Mouse (Mus musculus) spleen, postnatal 4 days (tissue): ENCODE data around the gene Tprgl.

ENCODE experiments used
- DNase-seq, 2 experiments: peaks; one replicate each; pipeline ENCODE4 v3.0.0; 2022; ENCODE audit warnings: low spot score in 2 of 2

The Tprgl gene

DNA sequence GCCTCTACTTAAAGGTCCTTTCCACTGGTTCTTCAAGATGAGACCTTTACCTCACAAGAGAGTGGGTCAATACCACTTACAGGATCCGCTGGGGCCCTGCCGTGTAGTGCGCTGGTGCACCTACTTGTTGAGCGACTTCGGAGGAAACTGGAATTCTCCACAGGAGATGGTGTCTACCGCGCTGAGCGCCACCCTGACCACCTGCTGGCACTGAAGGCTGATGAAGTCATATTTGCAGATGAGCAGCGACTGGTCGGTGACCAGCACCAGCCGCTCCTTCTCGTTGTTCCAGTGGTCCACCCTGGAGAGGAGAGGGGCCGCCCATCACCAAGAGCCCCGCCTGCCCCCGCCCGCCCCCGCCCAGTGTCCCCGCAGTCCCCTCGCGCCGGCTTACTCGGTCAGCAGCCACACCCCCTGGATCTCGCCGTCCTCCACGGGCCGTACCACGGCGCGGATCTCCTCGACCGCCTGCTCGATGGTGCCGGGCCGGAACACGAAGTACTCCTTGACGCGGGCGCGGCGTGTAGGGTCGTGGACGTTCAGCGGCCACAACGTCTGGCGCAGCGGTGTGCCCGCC, 417 bp downstream of the Tprgl start:
- DNase-seq: no peak

DNA sequence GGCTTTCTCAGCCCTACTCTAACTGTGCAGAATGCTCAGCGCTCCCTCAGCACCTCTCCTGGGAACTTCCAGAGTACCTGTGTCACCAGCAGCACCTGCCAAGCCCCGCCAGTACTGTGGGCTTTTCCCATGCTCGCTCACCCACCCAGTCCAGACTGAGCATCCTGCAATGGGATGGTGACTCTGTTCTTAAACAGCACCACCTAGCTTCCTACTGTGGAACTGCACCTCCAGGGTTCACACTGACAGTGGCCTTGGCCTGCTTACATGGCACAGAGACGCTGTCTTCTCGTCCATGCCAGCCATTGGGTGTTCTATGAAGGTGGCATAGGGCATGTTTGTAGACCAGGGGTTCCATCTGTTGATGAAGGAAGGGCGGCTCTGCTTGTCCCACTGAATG, 1.5 kb downstream of the Tprgl start:
- DNase-seq: peak; percentile 91 to 97

DNA sequence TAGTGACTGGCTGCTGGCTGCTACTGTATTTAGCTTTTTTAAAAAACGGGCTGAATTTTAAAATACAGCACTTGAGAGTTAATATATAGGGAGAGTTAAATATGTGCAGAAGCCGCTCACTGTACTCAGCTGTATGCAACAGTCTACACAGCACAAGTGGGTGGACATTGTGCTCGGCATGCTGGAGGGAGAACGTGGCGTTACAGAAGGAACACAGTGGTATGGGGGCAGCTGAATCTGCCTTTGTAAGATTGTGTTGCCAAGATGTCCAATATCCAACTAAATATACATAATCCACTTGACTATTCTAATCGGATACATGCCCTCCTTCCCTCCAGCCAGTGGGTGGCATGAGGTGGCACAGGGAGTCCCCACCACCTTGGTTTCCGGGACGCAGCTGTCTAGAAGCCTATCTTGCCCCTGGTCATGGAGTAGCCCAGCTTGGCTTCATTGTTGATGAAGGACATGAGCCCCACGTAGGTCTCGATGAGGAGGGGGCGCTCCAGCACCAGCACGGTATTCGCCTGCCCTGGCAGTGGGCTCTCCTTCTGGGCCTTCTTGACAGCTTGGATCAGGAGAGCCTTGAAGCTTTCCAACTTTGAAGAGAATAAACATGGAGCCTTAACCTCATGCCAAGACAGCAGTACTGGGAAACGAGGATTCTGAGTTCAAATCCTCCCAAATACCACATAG, 2.4 kb downstream of the Tprgl start:
- DNase-seq: no peak

DNA sequence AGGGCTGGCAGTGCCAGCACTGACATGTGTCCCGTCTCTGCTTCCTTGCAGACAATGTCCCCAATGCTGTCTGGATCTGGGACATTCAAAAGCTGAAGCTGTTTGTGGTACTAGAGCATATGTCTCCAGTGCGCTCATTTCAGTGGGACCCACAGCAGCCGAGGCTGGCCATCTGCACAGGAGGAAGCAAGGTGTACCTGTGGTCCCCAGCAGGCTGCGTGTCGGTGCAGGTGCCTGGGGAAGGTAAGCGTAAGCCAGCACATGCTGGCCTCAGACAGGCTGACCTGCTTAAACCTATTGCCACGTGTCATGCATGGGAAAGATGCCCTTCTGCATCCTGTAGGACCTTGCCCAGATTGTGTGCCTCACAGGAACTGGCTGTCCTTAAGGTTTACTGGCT, 4.4 kb downstream of the Tprgl start:
- no peak for DNase-seq

DNA sequence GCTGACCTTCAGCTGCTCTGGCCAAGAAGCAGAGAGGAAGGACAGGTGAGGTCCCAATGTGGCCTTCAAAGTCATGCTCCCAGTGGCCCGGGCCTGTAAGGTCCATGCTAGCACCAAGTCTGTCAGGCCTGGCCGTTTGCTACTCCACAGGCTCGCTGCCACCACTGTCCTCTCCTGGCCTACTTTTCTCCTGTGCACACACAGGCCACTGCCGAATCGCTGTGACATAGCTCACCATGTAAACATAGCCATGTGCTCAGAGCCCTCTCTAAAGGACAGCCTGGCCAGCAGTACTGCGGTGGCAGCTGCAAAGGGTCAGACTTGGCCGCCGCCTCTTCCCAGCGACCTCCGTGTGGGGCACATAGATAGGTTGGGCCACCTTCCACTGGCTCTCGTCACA, 6.4 kb downstream of the Tprgl start:
- no peak for DNase-seq

DNA sequence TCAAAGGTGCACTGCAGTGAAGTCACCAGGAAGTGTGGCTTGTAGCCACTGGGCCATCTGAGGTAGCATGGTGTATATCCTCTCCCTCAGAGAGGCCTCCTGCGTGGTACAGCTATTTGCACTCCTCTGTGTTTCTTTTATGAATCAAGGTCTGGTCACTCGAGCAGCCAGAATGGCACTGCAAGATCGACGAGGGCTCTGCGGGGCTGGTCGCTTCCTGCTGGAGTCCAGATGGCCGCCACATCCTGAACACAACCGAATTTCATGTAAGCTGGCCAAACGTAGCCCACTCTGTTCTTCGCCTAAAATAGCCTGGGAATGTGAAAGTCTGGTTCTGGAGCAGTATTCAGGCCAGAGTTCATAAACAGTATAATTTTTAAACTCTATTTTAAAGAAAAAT, 14.1 kb downstream of the Tprgl start:
- DNase-seq: no peak

DNA sequence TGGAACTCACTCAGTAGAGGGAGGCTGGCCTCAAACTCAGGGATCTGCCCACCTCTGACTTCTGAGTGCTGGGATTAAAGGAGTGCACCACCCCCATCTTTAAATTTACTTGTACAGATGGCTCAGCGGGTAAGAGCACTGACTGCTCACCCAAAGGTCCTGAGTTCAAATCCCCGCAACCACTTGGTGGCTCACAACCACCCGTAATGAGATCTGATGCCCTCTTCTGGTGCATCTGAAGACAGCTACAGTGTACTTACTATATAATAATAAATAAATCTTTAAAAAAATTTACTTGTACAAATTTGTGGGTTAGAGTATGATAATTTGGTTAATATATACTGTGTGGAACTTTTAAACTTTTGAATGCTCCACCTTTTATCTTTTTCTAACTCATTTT, 15.8 kb downstream of the Tprgl start:
- no peak for DNase-seq

DNA sequence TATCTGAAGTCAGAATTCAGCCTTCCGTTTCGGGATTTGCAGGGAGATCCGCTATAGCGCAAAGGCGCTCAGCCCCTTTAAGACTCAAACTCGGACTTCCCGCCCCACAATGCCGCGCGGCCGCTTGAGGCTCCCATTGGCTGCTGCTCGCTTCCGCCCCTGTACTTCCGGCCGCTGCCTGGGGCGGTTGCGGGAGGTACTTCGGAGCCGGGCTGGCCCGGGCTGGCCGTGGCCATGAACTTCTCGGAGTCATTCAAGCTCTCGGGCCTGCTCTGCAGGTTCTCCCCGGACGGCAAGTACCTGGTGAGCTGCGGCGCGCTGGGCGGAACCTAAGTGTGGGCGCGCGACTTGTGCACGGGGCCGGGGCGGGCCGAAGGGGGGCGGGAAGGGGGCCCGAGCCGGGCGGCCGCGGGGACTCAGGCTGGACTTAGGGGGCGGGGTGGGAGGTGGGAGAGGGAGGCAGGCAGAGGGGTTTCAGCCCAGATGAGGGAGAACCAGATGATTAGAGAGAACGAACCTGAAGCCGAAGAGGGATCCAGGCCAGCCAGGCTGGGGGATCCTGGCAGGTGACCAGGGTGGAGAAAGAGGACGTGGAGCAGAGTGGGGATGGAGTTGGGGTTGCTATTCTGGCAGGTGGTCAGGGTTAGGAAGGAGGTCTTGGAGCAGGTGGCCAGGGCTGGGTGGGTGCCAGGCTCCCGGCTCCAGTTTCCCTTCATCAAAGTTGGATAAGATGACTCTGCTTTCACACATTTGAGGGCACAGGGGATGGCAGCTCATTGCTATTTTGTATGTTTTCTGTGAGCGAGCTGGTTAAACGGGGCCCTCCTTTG, 18.0 kb downstream of the Tprgl start, which contains the start of gene Wrap73:
Gene Wrap73, plus strand, starts transcription at position 162 of the 830 bp plus-strand sequence.
- DNase-seq: peak; percentile 85 to 93

DNA sequence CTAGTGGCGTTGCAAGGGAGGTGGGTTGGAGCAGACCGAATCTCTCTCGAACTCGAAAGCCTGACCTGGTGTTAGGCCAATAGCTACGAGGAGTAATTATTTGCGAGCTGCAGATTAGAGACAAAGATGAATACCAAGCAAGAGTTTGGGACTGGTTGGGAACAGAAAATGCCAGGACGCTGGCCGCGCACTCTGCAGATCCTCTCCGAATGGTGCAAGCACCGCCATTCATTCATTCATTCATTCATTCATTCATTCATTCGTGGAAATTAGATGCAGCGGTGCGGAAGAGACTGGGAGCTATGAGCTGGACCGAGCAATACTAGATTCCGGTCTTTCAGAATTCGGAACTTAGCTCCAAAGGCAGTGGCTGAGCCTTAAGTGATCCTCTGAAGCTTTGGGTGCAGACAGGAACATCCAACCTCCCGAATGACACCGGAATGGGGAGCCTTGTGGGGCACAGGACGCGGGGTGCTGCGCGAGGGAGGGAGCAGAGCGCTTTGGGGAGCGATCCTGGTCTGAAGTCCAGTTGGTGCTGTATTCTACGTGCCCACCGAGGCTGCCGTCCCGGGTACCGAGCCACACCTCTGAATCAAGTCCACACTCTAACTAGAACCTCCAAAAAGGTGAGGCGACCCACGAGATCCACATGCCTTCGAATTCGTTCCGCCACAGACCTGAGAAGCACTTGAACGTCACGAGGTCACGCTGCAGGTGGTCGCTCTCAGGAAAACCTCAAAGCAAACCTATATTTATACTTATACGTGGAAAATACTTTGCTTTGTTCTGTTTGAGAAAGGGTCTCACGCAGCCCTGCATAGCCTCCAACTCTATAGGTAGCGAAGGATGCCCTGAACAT, 19.2 kb downstream of the Tprgl start:
- no peak for DNase-seq

DNA sequence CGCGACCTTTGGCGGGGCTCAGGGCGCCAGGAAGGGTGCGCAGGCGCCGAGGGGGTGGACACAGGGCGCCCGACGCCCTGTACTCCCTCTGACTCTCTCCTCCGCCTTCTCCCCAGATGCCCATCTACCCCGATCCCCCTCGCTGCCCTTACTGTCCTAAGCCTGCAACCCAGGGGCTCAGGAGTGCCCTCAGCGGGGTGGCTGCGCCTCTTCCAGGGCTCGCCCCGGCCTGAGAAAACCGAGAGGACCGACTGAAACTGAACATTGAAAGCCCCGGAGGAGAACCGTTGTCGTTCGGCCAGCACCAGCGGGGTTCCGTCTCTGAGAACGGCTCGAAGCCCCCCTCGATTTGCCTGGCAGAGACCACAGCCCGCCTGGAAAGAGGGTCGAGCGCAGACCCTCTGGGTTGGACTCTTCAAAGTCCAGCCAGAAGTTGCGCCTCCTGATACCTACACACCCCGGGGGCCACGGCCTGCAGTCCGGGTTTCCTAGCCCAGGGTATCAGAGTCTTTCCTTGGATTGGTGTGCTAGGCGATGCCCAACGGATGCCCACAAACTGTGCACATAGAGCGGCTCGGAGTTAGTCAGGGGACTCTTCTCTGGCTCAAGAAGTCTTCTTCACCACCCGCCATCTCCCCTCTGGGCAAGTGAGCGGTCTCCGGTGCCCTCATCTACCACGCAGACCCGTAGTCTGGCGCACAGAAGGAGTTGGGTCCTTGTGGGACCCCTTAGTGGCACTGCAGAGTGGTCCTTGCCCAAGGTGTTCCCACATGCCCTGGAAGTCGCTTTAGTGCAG, 20.1 kb downstream of the Tprgl start:
- no peak for DNase-seq

DNA sequence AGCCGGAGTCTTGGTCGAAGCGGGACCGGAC, 20.5 kb downstream of the Tprgl start, which contains the start of gene Trp73:
Gene Trp73, minus strand, starts transcription at position 27 of the 31 bp plus-strand sequence.
- DNase-seq: no peak

DNA sequence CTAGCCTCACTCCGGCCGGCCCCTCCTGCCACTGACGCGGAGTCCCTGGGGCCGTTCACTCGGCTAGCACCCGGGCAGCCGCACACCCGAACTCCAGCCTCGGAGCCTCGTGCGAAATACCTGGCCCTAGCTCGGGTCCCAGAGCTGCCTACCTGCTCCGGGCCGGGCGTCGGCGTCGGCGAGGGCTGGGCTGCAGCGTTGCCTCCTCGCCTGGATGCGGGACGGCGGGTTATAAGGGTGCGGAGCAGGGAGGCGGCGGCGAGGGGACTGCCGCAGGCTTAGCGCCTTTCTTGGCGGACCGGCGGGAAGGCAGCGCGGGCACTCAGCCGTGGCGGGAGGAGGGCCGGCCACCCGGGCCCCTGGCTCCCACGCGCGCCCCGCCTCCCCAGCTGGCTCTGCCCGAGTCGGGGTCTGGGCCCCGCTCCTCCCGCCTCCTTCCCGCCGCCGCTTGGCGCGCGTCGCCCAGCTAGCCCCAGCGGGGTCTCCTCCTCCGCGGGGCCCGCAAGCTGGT, 20.7 kb downstream of the Tprgl start:
- no peak for DNase-seq

DNA sequence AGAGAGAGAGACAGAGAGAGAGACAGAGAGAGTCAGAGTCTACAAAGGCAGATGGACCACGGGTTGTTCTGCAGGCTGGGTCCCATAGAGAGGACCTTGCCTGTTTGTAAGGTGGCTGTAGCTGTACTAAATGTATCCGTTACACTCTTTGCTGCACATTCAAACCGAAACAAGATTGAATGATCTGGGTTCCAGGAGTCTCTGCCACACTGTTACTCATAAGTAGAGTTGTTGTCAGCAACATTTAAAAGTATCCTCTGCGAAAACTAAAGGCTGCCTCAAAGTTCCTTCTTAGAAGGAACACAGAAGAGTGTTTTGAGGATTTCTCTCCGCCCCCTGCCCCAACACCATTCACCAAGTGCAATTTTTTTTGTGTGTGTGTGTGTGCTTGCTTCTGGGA, 23.3 kb downstream of the Tprgl start:
- no peak for DNase-seq

DNA sequence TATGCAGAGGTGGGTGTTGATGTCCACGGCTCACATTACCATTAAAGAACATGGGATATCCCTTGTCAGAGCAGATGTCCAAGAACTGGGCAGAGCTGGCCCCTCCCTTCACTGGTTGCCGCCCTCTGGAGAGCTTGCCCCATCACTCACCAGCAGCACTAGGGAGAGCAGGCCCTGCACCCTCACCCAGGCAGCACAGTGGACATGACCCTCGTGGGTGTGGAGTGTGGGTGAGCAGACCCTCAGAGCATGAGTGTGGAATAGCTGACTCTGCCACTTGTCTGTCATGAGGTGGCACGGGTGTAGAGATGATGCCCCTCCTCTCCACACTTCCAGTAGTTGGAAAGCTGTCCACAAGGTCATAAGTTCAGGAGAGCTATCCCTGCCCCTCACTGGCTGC, 25.7 kb downstream of the Tprgl start:
- no peak for DNase-seq

DNA sequence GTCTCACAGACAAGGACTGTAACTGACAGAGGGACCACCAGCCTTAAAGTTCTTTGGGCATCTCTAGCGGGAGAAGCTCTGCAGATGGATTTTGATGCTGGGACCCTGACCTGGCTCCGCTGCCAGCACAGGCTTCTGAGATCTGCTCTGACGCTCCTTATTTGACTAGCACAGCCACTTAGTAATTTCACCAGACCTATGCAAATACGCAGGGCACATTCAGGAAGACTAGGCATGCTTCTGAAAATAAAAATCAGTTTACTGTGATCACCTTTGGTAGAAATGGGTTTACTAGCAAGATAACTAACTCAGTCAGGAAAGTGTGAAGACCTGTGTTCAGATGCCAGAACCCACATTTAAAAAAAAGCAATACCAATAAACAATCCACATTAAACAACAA, 28.6 kb downstream of the Tprgl start:
- no peak for DNase-seq

DNA sequence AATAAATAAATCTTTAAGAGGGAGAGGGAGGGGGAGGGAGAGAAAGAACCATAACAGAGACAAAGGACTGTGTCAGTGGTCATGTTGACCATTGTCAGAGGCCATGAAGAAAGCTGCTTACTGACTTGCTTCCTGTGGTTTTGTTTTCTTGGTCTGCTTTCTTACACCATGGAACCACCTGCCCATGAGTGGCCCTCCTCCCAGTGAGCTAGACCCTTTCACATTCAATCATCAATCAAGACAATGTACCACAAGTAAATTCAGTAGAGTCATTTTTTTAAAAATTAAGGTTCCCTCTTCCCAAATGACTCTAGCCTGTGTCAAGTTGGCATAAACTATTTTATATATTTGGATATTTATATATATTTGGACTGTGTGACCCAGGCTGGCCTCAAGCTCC, 30.5 kb downstream of the Tprgl start:
- DNase-seq: no peak

DNA sequence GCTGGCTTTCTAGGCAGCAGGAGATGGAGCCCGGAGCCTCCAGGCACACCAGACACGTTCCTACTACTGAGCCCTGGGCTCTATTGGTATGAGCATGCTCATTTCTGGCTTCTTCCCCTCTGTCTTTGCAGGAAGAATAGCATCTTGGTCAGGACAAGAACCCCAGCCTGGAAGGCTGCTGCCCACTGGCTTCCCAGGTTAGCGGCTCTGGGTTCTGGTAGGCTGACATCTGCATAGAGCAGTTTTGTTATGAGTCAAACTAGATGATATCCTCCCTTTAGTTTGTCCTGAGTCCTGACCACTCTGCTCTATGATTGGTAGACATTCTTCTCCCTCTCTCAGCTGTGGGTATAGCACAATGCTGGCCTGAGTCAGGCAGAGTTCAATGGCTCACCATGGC, 33.2 kb downstream of the Tprgl start:
- no peak for DNase-seq

DNA sequence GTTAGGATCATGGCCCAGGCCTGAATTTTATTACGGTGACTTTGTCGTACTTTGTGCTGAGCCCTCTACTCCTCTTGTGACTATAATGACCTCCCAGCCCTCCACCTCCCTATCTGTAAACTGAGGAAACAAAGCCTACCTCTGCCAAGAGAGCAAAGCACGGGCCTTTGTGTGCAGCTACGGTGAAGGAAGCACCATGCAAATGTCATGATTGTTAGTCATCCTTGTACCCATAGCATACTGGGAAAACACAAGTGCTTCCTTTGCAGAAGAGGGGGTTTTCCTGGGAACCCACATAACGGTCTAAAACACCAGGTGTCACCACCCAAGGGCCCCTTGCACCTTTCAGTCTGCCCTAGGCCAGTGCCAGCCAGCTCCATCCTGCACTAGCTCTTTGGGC, 35.3 kb downstream of the Tprgl start:
- DNase-seq: no peak

DNA sequence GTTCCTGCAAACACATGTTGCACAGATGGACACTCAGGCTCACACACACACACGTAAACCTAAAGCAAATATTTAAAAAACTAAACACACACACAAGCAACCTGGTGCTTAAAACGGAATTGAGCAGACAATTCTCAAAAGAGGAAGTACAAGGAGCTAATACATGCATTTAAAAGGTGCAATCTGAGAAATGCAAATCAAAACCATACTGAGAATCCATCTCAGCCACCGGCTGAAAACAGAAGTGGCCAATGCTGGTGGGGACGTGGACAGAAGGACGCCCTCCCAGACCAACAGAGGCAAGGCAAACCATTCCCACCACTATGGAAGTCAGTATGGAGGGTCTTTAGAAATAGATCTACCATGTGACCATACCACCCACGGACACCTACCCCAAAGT, 36.9 kb downstream of the Tprgl start:
- no peak for DNase-seq

DNA sequence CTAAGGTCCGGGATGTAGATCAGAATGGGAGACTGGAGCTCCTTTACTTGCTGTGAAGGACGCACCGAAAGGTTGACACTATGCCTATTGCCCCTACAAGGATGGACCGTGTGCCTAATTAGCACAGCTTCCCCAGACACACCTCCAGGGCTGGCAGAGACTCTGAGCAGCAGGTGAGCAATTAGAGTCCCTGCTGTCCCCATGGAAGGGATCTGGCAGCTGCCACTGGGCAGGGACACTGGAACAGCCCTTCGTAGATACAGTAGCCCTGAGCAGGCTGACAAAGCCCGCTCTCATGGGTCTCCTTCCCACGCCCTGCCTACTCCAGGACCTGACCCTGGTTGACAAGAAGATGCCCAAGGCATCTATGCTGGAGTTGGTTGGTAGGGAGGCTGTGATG, 38.1 kb downstream of the Tprgl start:
- no peak for DNase-seq

DNA sequence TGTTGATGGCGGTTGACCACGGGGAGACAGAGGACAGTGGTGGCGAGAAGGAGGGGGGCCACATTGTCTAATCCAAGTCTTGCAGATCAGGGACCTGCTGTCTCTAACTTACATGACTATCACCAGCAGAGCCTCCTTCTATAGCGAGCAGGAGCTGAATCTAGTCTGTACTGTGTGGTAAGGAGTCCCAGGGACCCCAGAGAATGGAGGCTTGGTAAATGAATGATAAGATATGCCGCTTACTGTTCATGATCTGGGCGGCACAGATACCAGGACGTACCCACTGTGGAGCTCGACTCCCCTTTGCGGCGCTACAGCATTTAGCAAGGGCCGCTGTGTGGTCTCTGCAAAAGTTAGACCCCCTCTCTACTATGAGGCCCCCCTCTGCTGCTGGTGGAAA, 38.7 kb downstream of the Tprgl start:
- DNase-seq: no peak

DNA sequence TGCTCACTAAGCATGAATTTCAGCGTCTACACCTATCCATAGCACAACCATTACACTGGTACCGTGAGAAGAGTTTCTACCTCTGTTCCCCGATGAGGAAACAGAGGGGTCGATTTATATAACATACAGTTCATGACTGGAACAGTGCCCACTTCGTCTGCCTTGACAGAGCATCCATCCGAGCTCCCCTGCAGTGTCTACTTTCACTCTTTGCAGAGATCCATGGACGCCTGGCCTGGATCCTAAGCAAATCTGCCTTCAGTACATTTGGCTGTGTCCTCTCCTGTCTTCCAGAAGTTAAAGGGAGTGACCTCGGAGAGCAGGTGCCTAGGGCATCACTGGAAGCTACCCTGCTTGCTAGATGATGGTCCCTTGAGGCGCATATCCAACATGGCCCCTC, 41.3 kb downstream of the Tprgl start:
- DNase-seq: no peak
